Mouse (Mus musculus): ENCODE data around the gene Atp1a3.
"Not testable (repeated sequence)": the region's sequence is repeated elsewhere in the genome, so short reads cannot be mapped to it uniquely, and the experiment has no call there.

The Atp1a3 gene

GRCm38 (mm10) chr7:25005421-25006065 lies at the start of gene Atp1a3:
Gene Atp1a3, minus strand, starts transcription at chr7:25005958.
- DNase-seq (ENCODE audit: low read depth, low spot score): peak; percentile 86

- no peak for DNase-seq (ENCODE audit: low read depth, low spot score)
Observed at GRCm38 (mm10) chr7:25052587-25052986, 46.8 kb upstream of the Atp1a3 start.

- no peak for DNase-seq (ENCODE audit: low read depth, low spot score)
Observed at GRCm38 (mm10) chr7:25049295-25049930, 43.7 kb upstream of the Atp1a3 start.

- peak; percentile 69 for DNase-seq (ENCODE audit: low read depth, low spot score)
Observed at GRCm38 (mm10) chr7:25047363-25047762, 41.6 kb upstream of the Atp1a3 start.

GRCm38 (mm10) chr7:25044599-25044998 lies 38.8 kb upstream of the Atp1a3 start:
- DNase-seq (ENCODE audit: low read depth, low spot score): not testable (repeated sequence)

- DNase-seq (ENCODE audit: low read depth, low spot score): no peak
Observed at GRCm38 (mm10) chr7:25041921-25042320, 36.2 kb upstream of the Atp1a3 start.

GRCm38 (mm10) chr7:25035916-25036315 lies 30.2 kb upstream of the Atp1a3 start:
- DNase-seq (ENCODE audit: low read depth, low spot score): peak; percentile 68

GRCm38 (mm10) chr7:25034796-25035195 lies 29.0 kb upstream of the Atp1a3 start:
- peak; percentile 75 for DNase-seq (ENCODE audit: low read depth, low spot score)

- no peak for DNase-seq (ENCODE audit: low read depth, low spot score)
Observed at GRCm38 (mm10) chr7:25031528-25031927, 25.8 kb upstream of the Atp1a3 start.

- DNase-seq (ENCODE audit: low read depth, low spot score): no peak
Observed at GRCm38 (mm10) chr7:25030032-25030753, 24.4 kb upstream of the Atp1a3 start.

GRCm38 (mm10) chr7:25026452-25026851 lies 20.7 kb upstream of the Atp1a3 start:
- no peak for DNase-seq (ENCODE audit: low read depth, low spot score)

- DNase-seq (ENCODE audit: low read depth, low spot score): no peak
Observed at GRCm38 (mm10) chr7:25025855-25026439, 20.2 kb upstream of the Atp1a3 start.

- DNase-seq (ENCODE audit: low read depth, low spot score): no peak
Observed at GRCm38 (mm10) chr7:25011592-25011991, 5.8 kb upstream of the Atp1a3 start.

- DNase-seq (ENCODE audit: low read depth, low spot score): no peak
Observed at GRCm38 (mm10) chr7:25010090-25010913, 4.5 kb upstream of the Atp1a3 start.

- peak; percentile 70 for DNase-seq (ENCODE audit: low read depth, low spot score)
Observed at GRCm38 (mm10) chr7:25009099-25009700, 3.4 kb upstream of the Atp1a3 start.

- no peak for DNase-seq (ENCODE audit: low read depth, low spot score)
Observed at GRCm38 (mm10) chr7:25008635-25009034, 2.9 kb upstream of the Atp1a3 start.

GRCm38 (mm10) chr7:25007609-25008374 lies 2.0 kb upstream of the Atp1a3 start:
- peak; percentile 87 for DNase-seq (ENCODE audit: low read depth, low spot score)

- peak; percentile 87 for DNase-seq (ENCODE audit: low read depth, low spot score)
Observed at GRCm38 (mm10) chr7:25006586-25007364, 1.0 kb upstream of the Atp1a3 start.

GRCm38 (mm10) chr7:25006171-25006570 lies 413 bp upstream of the Atp1a3 start:
- DNase-seq (ENCODE audit: low read depth, low spot score): no peak
